Mouse (Mus musculus) E14TG2a.4 (cell line): Measurements from ENCODE around the gene Tle4.

ENCODE experiments used
- H3K27me3 ChIP-seq: 2 replicates; pipeline ENCODE4 v1.6.1; 2014; ENCODE audit warnings: low read length, control low read depth; ENCODE audit not compliant: insufficient read depth
- H3K36me3 ChIP-seq: 2 replicates; pipeline ENCODE4 v1.6.1; 2014; ENCODE audit warnings: low read length, control low read depth; ENCODE audit not compliant: insufficient read depth
- H3K4me1 ChIP-seq: replicated peaks from 2 replicates; pipeline ENCODE4 v1.6.1; 2014; ENCODE audit warnings: low read depth, low read length, control low read depth
- H3K4me3 ChIP-seq: replicated peaks from 2 replicates; pipeline ENCODE4 v1.5.1; 2014; ENCODE audit warnings: mild to moderate bottlenecking, low read length
- H3K9me3 ChIP-seq: 2 replicates; pipeline ENCODE4 v1.6.1; 2014; ENCODE audit warnings: low read length, control low read depth
- CTCF ChIP-seq: conservative IDR thresholded peaks from 2 replicates; pipeline ENCODE4 v1.5.1; 2014; ENCODE audit warnings: low read length
- NANOG ChIP-seq: IDR thresholded peaks from 2 replicates; pipeline ENCODE4 v1.6.1; 2014; ENCODE audit warnings: borderline replicate concordance, low read length, mixed read lengths
- POU5F1 ChIP-seq: IDR thresholded peaks from 2 replicates; pipeline ENCODE4 v1.6.1; 2014; ENCODE audit warnings: low read length, borderline replicate concordance

The Tle4 gene

GRCm38 (mm10) chr19:14547871-14548270 lies 50.0 kb downstream of the Tle4 start:
- H3K4me3 ChIP-seq, result no peak overlapping the region
- no peaks in the 10 kb centered on the region for H3K9me3 ChIP-seq
- TF ChIP-seq CTCF, result no peak
- H3K36me3 ChIP-seq, result peaks cover 56% of the 10 kb centered on the region
- H3K4me1 ChIP-seq, result peaks cover 67% of the 10 kb centered on the region
- no peaks in the 10 kb centered on the region for H3K27me3 ChIP-seq

GRCm38 (mm10) chr19:14547133-14547842 lies 50.6 kb downstream of the Tle4 start:
- no peaks in the 10 kb centered on the region for H3K27me3 ChIP-seq
- TF ChIP-seq POU5F1, result no peak
- TF ChIP-seq NANOG, result no peak
- TF ChIP-seq CTCF, result no peak
- H3K4me3 ChIP-seq, result no peak overlapping the region
- no peaks in the 10 kb centered on the region for H3K9me3 ChIP-seq
- peaks cover 53% of the 10 kb centered on the region for H3K36me3 ChIP-seq
- H3K4me1 ChIP-seq, result peaks cover 63% of the 10 kb centered on the region

GRCm38 (mm10) chr19:14545485-14545884 lies 52.4 kb downstream of the Tle4 start:
- Histone ChIP-seq H3K36me3 (peaks cover 58% of the 10 kb centered on the region), H3K9me3 (no peaks in the 10 kb centered on the region), H3K4me3 (no peak overlapping the region), H3K27me3 (no peaks in the 10 kb centered on the region), H3K4me1 (peaks cover 55% of the 10 kb centered on the region)
- TF ChIP-seq POU5F1 (no peak), CTCF (no peak), NANOG (no peak)

- no peak for TF ChIP-seq CTCF
- TF ChIP-seq NANOG, result no peak
- no peak for TF ChIP-seq POU5F1
- H3K36me3 ChIP-seq, result peaks cover 65% of the 10 kb centered on the region
- H3K4me1 ChIP-seq, result peaks cover 48% of the 10 kb centered on the region
- H3K9me3 ChIP-seq, result no peaks in the 10 kb centered on the region
- no peaks in the 10 kb centered on the region for H3K27me3 ChIP-seq
- H3K4me3 ChIP-seq, result no peak overlapping the region
Measured at GRCm38 (mm10) chr19:14543305-14543704, 54.5 kb downstream of the Tle4 start.

GRCm38 (mm10) chr19:14540678-14541077 lies 57.2 kb downstream of the Tle4 start:
- TF ChIP-seq CTCF, result no peak
- no peak for TF ChIP-seq NANOG
- TF ChIP-seq POU5F1, result no peak
- Histone ChIP-seq H3K36me3 (peaks cover 60% of the 10 kb centered on the region), H3K9me3 (no peaks in the 10 kb centered on the region), H3K4me1 (peaks cover 42% of the 10 kb centered on the region), H3K4me3 (no peak overlapping the region), H3K27me3 (no peaks in the 10 kb centered on the region)

- TF ChIP-seq CTCF, result no peak
- no peak for TF ChIP-seq NANOG
- H3K4me1 ChIP-seq, result peaks cover 45% of the 10 kb centered on the region
- H3K27me3 ChIP-seq, result no peaks in the 10 kb centered on the region
- peaks cover 49% of the 10 kb centered on the region for H3K36me3 ChIP-seq
- H3K4me3 ChIP-seq, result no peak overlapping the region
- H3K9me3 ChIP-seq, result no peaks in the 10 kb centered on the region
Measured at GRCm38 (mm10) chr19:14536676-14537075, 61.2 kb downstream of the Tle4 start.

- no peaks in the 10 kb centered on the region for H3K9me3 ChIP-seq
Measured at GRCm38 (mm10) chr19:14534447-14534846, 63.4 kb downstream of the Tle4 start.

GRCm38 (mm10) chr19:14532861-14533260 lies 65.0 kb downstream of the Tle4 start:
- Histone ChIP-seq H3K4me1 (peaks cover 47% of the 10 kb centered on the region), H3K4me3 (no peak overlapping the region), H3K27me3 (no peaks in the 10 kb centered on the region), H3K9me3 (no peaks in the 10 kb centered on the region), H3K36me3 (peaks cover 32% of the 10 kb centered on the region)
- TF ChIP-seq POU5F1 (no peak), CTCF (no peak), NANOG (no peak)

More at GRCm38 (mm10) chr19:14534447-14534846, 63.4 kb downstream of the Tle4 start:
- peaks cover 42% of the 10 kb centered on the region for H3K36me3 ChIP-seq
- TF ChIP-seq NANOG, result no peak
- TF ChIP-seq CTCF, result no peak
- TF ChIP-seq POU5F1, result no peak
- H3K4me3 ChIP-seq, result no peak overlapping the region
- peaks cover 54% of the 10 kb centered on the region for H3K4me1 ChIP-seq
- no peaks in the 10 kb centered on the region for H3K27me3 ChIP-seq
